Mouse (Mus musculus) right cerebral cortex, postnatal 14 days (tissue): ENCODE measurements around the gene Haus2.
"Not testable (repeated sequence)": the region's sequence is repeated elsewhere in the genome, so short reads cannot be mapped to it uniquely, and the experiment has no call there.

ENCODE experiments used
- DNase-seq: peaks from one replicate; pipeline ENCODE4 v3.0.0; 2022

Haus2 gene

DNA sequence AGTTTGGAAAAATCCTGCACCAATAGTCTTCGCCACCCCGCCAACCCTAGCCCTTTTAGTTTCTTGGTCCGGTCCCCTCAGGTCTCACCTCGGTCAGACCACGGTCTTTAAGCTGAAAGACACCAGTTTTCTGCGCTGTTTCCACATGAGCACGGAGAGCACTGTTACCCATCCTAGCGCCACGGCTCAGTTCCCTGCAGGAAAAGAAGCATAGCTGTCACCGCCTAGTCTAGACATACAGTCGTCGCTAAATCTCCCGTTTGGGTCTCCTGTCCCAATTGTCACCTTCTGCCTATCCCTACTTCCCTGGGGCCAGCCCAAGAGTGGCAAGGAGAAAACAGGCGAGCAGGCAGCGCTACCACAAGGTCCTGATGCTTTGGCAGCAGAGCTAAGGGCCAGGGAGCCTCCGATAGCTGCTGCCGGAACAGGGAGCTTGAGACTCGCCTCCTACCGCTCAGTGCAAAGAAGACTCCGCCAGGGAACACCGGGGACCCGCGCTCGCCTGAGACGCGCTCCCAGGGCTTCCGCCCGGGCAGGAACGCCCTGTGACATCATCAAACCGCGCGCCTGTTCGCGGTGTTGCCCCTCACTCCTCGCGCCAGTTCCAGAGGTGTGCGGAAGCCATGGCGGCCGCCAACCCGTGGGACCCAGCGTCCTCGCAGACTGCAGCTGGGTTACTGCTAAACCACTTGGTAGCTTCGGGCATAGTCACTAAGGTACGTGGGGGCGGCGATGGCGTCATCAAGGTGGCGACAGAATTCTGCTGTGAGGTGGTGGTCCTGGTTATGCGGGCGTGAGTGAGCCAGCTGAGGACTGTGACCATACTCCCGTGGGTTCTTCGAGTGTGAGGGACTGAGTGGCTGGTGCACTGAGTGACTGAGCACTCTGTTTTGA is at the start of gene Haus2, which contains the start of gene Lrrc57:
Gene Haus2 (plus strand): TSS at position 554 of the 894 bp plus-strand sequence.
Gene Lrrc57 (minus strand): TSS at position 691 of the 894 bp plus-strand sequence.
- DNase-seq: peak; percentile 94

- no peak for DNase-seq
Measured at GRCm38 (mm10) chr2:120561524-120561923, 47.7 kb upstream of the Haus2 start.

DNA sequence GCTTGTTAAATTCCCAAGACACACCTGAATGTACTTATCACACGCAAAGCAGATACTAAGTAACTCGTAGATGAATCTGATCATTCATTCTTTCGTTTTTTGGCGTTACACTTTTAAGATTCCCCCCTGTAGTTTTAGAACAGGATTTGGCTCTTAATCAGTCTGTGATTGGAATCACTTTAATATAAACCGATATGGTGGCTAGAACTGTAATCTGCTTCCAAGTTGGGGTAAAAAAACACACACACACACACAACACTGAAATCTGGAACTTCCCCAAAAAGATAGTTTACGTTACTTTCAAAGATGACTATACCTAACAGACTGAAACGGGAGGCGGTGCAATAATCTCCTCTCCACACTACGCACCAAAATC is 46.3 kb upstream of the Haus2 start:
- DNase-seq: no peak

DNA sequence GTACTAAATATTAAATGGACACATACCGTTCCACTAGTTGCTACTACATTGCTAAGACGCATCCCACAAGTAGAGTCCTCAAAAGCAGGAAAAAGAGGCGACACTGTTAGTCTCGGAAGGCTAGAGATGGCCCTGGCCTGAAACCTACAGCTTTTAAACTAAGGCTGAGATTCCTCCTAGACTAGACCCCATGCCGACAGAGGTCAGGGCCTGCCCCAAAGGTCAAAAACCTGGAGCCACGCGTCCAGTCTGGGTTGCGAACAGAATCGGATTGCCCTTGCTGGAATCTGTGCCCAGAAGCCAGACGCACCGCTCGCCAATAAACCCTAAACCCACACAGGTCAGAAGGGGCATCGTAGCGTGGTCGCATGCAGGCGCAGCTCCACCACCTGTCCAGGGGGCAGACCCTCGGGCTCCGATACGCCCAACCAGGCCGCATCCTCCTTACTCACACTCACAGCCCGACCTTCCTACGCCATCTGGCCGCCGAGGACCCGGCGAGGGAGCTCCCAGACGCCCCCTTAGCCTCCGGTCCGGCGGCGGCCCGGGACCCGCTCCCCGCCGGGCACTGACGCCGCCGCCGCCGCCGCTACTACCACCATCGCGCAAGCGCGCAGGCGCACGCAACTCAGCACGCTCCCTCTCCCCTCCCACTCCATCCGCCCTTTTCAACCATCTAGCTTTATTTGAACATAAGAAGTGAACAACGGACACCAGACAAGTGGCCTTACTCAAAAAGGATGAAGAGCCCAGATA is 45.8 kb upstream of the Haus2 start, which contains the start of gene Zfp106:
Gene Zfp106 (minus strand): TSS at position 609 of the 756 bp plus-strand sequence.
- DNase-seq: peak; percentile 85

DNA sequence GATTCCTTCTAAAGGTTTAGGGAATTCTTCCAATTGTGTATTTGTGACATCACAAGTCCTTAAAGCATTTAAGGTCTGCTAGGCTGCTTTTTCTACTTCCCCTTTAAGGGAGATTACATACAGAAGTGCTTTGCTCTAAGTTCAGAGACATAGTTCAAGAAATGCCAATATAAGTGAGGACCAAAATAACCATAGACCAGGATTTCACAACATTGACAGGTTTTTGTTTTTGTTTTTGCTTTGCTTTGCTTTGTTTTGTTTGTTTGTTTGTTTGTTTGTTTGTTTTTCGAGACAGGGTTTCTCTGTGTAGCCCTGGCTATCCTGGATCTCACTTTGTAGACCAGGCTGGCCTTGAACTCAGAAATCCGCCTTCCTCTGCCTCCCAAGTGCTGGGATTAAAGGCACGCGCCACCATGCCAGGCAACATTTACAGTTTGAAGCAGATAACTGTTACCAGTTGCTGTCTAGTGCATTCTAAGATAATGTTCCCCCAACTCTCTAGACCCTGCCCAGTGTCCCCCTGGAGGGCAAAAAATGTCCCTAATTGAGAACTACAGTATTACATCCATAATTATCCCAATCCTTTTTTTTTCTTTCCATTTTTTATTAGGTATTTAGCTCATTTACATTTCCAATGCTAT is 44.5 kb upstream of the Haus2 start:
- not testable (repeated sequence) for DNase-seq

GRCm38 (mm10) chr2:120565363-120565762 is 43.8 kb upstream of the Haus2 start:
- no peak for DNase-seq

- peak; percentile 90 for DNase-seq
Measured at GRCm38 (mm10) chr2:120566886-120567797, 42.0 kb upstream of the Haus2 start, which contains the start of gene Snap23. TSS of gene Snap23 (plus strand) at chr2:120567671.

GRCm38 (mm10) chr2:120567798-120568320 is 41.3 kb upstream of the Haus2 start:
- DNase-seq: no peak

GRCm38 (mm10) chr2:120571081-120571480 is 38.1 kb upstream of the Haus2 start:
- DNase-seq: no peak

- DNase-seq: not testable (repeated sequence)
Measured at GRCm38 (mm10) chr2:120572161-120572560, 37.0 kb upstream of the Haus2 start.

GRCm38 (mm10) chr2:120575121-120575520 is 34.1 kb upstream of the Haus2 start:
- no peak for DNase-seq

DNA sequence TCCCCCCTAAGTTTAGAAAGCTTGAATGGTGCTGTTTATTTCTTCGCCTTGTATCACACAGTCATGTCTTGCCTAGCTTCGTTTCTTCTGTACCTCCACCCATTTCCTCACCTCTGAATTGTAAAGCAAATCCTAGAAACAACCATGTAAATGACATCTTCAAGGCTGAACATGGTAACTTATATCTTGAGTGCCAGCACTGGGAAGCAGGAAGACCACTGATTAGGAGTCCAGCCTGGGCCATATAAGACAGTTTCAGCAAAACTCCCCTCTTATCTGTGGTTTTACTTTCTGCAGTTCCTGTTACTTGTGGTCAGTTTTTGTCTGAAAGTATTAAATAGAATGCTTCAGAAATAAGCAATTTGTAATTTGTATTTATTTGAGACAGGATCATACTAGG is 33.2 kb upstream of the Haus2 start:
- DNase-seq: no peak

DNA sequence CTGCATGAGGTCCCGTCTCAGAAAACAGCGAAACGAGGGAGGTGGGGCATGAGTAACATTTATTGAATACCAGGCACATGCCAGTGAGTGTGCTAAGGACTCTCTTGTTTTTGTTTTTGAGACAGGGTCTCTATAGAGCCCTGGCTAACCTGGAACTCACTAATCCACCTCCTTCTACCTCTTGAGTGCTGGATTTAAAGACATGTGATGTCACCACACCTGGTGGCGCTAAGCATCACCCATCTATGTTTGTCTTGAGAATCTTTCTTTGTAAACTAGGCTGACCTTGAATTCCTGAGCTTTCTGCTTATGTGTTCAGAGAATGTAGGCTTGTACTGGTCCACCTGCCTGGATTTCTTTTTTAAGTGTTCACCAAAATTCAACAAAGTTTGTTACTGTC is 31.4 kb upstream of the Haus2 start:
- no peak for DNase-seq

GRCm38 (mm10) chr2:120578286-120578685 is 30.9 kb upstream of the Haus2 start:
- DNase-seq: no peak

GRCm38 (mm10) chr2:120589759-120590158 is 19.4 kb upstream of the Haus2 start:
- DNase-seq: peak; percentile 12

- DNase-seq: no peak
Measured at GRCm38 (mm10) chr2:120592227-120592626, 17.0 kb upstream of the Haus2 start.

GRCm38 (mm10) chr2:120597734-120598133 is 11.4 kb upstream of the Haus2 start:
- no peak for DNase-seq

DNA sequence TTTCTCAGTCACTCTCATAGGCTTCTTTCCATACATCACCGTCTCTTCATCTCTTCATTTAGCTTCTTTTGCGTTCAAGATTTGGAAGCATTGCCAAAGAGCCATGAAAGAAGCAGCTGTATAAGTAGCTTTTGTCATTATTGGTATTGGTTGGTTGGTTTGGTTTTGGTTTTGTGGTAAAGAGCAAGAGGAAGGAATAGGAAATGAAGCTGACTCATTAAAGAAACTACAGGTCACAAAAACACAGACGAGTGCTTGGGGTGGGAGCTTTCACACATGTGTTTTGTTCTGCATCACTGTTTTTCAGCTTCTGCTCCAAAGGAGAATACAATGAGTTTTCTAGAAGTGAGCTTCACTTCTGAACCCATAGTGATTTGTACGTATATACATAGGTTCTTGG is 9.7 kb upstream of the Haus2 start:
- DNase-seq: no peak

GRCm38 (mm10) chr2:120606021-120606690 is 3.0 kb upstream of the Haus2 start:
- DNase-seq: no peak

- DNase-seq: no peak
Measured at GRCm38 (mm10) chr2:120616279-120617163, 7.3 kb downstream of the Haus2 start.
